Comparison of ENCODE assay signal across 8 mouse cellular contexts in the genomic region with DNA sequence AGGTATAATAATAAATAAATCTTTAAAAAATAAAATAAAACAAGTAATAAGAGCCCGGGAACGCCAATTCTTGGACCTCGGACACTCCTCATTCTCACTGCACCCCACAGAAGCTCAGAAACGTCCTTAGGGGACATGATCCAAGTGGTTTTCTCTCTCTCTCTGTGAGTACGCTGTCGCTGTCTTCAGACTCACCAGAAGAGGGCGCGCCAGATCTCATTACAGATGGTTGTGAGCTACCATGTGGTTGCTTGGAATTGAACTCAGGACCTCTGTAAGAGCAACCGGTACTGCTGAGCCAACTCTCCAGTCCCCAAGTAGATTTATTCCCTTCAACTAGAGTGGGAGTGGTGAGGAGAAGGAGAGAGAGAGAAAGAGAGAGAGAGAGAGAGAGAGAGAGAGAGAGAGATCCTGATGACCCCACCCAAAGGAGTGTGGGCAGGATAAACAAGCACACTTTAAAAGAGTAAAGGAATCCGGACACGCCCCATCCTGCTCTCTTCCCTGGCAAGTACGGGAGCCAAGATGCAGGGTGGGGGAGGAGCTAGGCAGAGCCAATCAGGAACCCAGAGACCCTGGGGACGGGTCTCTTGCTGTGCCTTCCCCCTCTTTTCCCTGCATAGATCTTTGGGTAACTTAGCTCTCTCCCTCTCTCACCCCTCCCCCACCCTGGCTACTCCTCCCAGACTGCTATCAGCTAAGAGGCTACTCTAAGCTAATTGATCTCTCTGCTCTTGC. TPM values are rescaled to one million over a fixed set of nuclear protein-coding genes. Genes with fewer than 3 reads are reported as not detected.
DNase-seq lines count a peak whose midpoint lies in the region; ATAC-seq lines count a peak whose summit lies in the region.

No protein-coding gene starts in this region.

- H3K9me3 ChIP-seq in kidney, embryonic 15.5 days (replicated peaks), result no peaks in the 10 kb centered on the region
- no peaks in the 10 kb centered on the region for H3K9me3 ChIP-seq in liver, embryonic 11.5 days (ENCODE audit: control insufficient read depth, low read length)
- no peaks in the 10 kb centered on the region for H3K9me3 ChIP-seq in stomach, embryonic 16.5 days (replicated peaks; ENCODE audit: control insufficient read depth, low read length)

- H3K27ac ChIP-seq in kidney, embryonic 15.5 days, result no peak overlapping the region
- H3K27ac ChIP-seq in liver, embryonic 11.5 days (ENCODE audit: low read depth, low read length), result no peak overlapping the region
- H3K27ac ChIP-seq in stomach, embryonic 16.5 days (ENCODE audit: low read length), result no peak overlapping the region

- H3K27me3 ChIP-seq in kidney, embryonic 15.5 days, result peaks cover 18% of the 10 kb centered on the region
- H3K27me3 ChIP-seq in liver, embryonic 11.5 days (replicated peaks; ENCODE audit: control insufficient read depth, insufficient read depth, low read length), result peaks cover 40% of the 10 kb centered on the region
- H3K27me3 ChIP-seq in stomach, embryonic 16.5 days (ENCODE audit: control insufficient read depth, insufficient read depth, low read length), result no peaks in the 10 kb centered on the region; the same call in 1 of the 2 replicates

- ATAC-seq in kidney, embryonic 15.5 days (replicated peaks; ENCODE audit: low FRiP score), result peak; percentile 56; the same call in 1 of the 2 replicates
- no peak for ATAC-seq in liver, embryonic 11.5 days (replicated peaks; ENCODE audit: low FRiP score)
- peak; percentile 69; the same call in 1 of the 2 replicates for ATAC-seq in stomach, embryonic 16.5 days (ENCODE audit: insufficient read depth, low FRiP score)

- H3K4me3 ChIP-seq in kidney, embryonic 15.5 days (replicated peaks), result no peak overlapping the region
- H3K4me3 ChIP-seq in liver, embryonic 11.5 days (ENCODE audit: low read depth, low read length), result no peak overlapping the region
- no peak overlapping the region for H3K4me3 ChIP-seq in stomach, embryonic 16.5 days (replicated peaks; ENCODE audit: low read length)

- WGBS in kidney, embryonic 15.5 days, result 12% methylated on average over 13 of the region's 13 CpGs
- WGBS in liver, embryonic 11.5 days, result 12% methylated on average over 13 of the region's 13 CpGs
- 14% methylated on average over 13 of the region's 13 CpGs for WGBS in stomach, embryonic 16.5 days

- H3K9ac ChIP-seq in kidney, embryonic 15.5 days, result no peak overlapping the region
- no peak overlapping the region for H3K9ac ChIP-seq in liver, embryonic 11.5 days (ENCODE audit: low read depth, low read length)
- H3K9ac ChIP-seq in stomach, embryonic 16.5 days (ENCODE audit: low read length), result no peak overlapping the region

- H3K36me3 ChIP-seq in kidney, embryonic 15.5 days, result no peaks in the 10 kb centered on the region
- H3K36me3 ChIP-seq in liver, embryonic 11.5 days (ENCODE audit: control insufficient read depth, insufficient read depth, low read length), result no peaks in the 10 kb centered on the region
- no peaks in the 10 kb centered on the region for H3K36me3 ChIP-seq in stomach, embryonic 16.5 days (ENCODE audit: control insufficient read depth, insufficient read depth, low read length)

- intact Hi-C loops in left cerebral cortex, postnatal 36 days (cut with DNase I), result no loop called here

- H3K4me2 ChIP-seq in kidney, embryonic 15.5 days, result 0 out of 2 replicates have a peak overlapping the region, but pooled peaks have one; percentile 14
- no peak overlapping the region for H3K4me2 ChIP-seq in liver, embryonic 11.5 days
- H3K4me2 ChIP-seq in stomach, embryonic 16.5 days (ENCODE audit: low read depth, low read length), result no peak overlapping the region

- no peak for DNase-seq in kidney, adult 9 months
- DNase-seq in ES-CJ7 (ENCODE audit: low read depth, low spot score), result peak; percentile 100
- DNase-seq in brain, adult 2 months (ENCODE audit: low read depth, low spot score), result peak; percentile 54
- DNase-seq in liver, embryonic 11.5 days (ENCODE audit: low spot score), result peak; percentile 37
- no peak for DNase-seq in left cerebral cortex, postnatal 36 days (ENCODE audit: low spot score in 2 of 2)
- no peak for DNase-seq in cerebellum, adult 11 months

- peaks cover 13% of the 10 kb centered on the region for H3K4me1 ChIP-seq in kidney, embryonic 15.5 days
- no peaks in the 10 kb centered on the region for H3K4me1 ChIP-seq in liver, embryonic 11.5 days (replicated peaks; ENCODE audit: control insufficient read depth, insufficient read depth, low read length)
- no peaks in the 10 kb centered on the region for H3K4me1 ChIP-seq in stomach, embryonic 16.5 days (ENCODE audit: control insufficient read depth, insufficient read depth, low read length)

RNA-seq across cellular contexts. Expression of gene Asic1, which starts 8.1 kb away (rescaled TPM):
- 1.4 and 1.8 TPM in 2 replicates for polyA plus RNA-seq in kidney, embryonic 15.5 days (2015; fragmentation: Nextera tagmentation; extraction: Ambion mirVana)
- 2.3 TPM in 2 replicates for polyA plus RNA-seq in liver, embryonic 11.5 days (2014; fragmentation: Nextera tagmentation; extraction: Ambion mirVana)
- polyA plus RNA-seq in stomach, embryonic 16.5 days (2015; fragmentation: Nextera tagmentation; extraction: Ambion mirVana), result 0.89 and 0.92 TPM in 2 replicates
- 10 to 100 TPM; 59.1 to 79.8 TPM for total RNA-seq in left cerebral cortex, postnatal 36 days (2021)

RNA-seq across cellular contexts. Expression of gene Smarcd1, which starts 23.7 kb away (rescaled TPM):
- polyA plus RNA-seq in kidney, embryonic 15.5 days (2015; fragmentation: Nextera tagmentation; extraction: Ambion mirVana), result 55.3 and 57.4 TPM in 2 replicates
- 26.7 and 28.5 TPM in 2 replicates for polyA plus RNA-seq in liver, embryonic 11.5 days (2014; fragmentation: Nextera tagmentation; extraction: Ambion mirVana)
- polyA plus RNA-seq in stomach, embryonic 16.5 days (2015; fragmentation: Nextera tagmentation; extraction: Ambion mirVana), result 17.0 and 20.9 TPM in 2 replicates
- 100 to 1,000 TPM; 159 to 164 TPM for total RNA-seq in left cerebral cortex, postnatal 36 days (2021)

RNA-seq across cellular contexts. Expression of gene Racgap1, which starts 26.8 kb away (rescaled TPM):
- polyA plus RNA-seq in kidney, embryonic 15.5 days (2015; fragmentation: Nextera tagmentation; extraction: Ambion mirVana), result 141 and 147 TPM in 2 replicates
- polyA plus RNA-seq in liver, embryonic 11.5 days (2014; fragmentation: Nextera tagmentation; extraction: Ambion mirVana), result 91.2 and 111 TPM in 2 replicates
- polyA plus RNA-seq in stomach, embryonic 16.5 days (2015; fragmentation: Nextera tagmentation; extraction: Ambion mirVana), result 112 and 116 TPM in 2 replicates
- 10 to 100 TPM in 1 of 2 experiments, 1 to 10 TPM in 1; 8.3 to 10.1 TPM for total RNA-seq in left cerebral cortex, postnatal 36 days (2021)

RNA-seq across cellular contexts. Expression of gene Gm17349, which starts 27.1 kb away (rescaled TPM):
- polyA plus RNA-seq in kidney, embryonic 15.5 days (2015; fragmentation: Nextera tagmentation; extraction: Ambion mirVana), result not detected in 2 replicates
- polyA plus RNA-seq in liver, embryonic 11.5 days (2014; fragmentation: Nextera tagmentation; extraction: Ambion mirVana), result not detected in 2 replicates
- not detected in 2 replicates for polyA plus RNA-seq in stomach, embryonic 16.5 days (2015; fragmentation: Nextera tagmentation; extraction: Ambion mirVana)
- 10 to 100 TPM in 1 of 2 experiments, 1 to 10 TPM in 1; 9.2 to 10.4 TPM for total RNA-seq in left cerebral cortex, postnatal 36 days (2021)

RNA-seq across cellular contexts. Expression of gene Gpd1, which starts 39.1 kb away (rescaled TPM):
- 23.0 and 28.5 TPM in 2 replicates for polyA plus RNA-seq in kidney, embryonic 15.5 days (2015; fragmentation: Nextera tagmentation; extraction: Ambion mirVana)
- 3.4 and 4.3 TPM in 2 replicates for polyA plus RNA-seq in liver, embryonic 11.5 days (2014; fragmentation: Nextera tagmentation; extraction: Ambion mirVana)
- polyA plus RNA-seq in stomach, embryonic 16.5 days (2015; fragmentation: Nextera tagmentation; extraction: Ambion mirVana), result 7.4 and 9.2 TPM in 2 replicates
- total RNA-seq in left cerebral cortex, postnatal 36 days (2021), result 100 to 1,000 TPM in 1 of 2 experiments, 10 to 100 TPM in 1; 89.9 to 104 TPM

Comparison
In these comparisons a context has a peak if more than half of its experiments do, and no peak if none do; other contexts are left out.
1. DNase-seq: peak in ES-CJ7 (single experiment), brain, adult 2 months (single experiment) and liver, embryonic 11.5 days (single experiment); none in kidney, adult 9 months (single experiment), left cerebral cortex, postnatal 36 days (0 of 2) and cerebellum, adult 11 months (single experiment).